Mouse (Mus musculus) heart, postnatal 0 days (tissue): Measurements from ENCODE around the gene Klk1b21. TPM values are rescaled to one million over a fixed set of nuclear protein-coding genes. Genes with fewer than 3 reads are reported as not detected.

Source experiments
- ATAC-seq: fragments of 200-750 bp; cut with Nextera tagmentation; 2 replicates; pipeline ENCODE4 v1.8.0; 2017; ENCODE audit warnings: low read depth, moderate number of reproducible peaks, moderate library complexity; ENCODE audit not compliant: insufficient read depth
- DNase-seq: peaks from one replicate; pipeline ENCODE4 v3.0.0-alpha.2; 2016; ENCODE audit warnings: low spot score
- H3K27ac ChIP-seq: fragments of 300-500 bp; sonication (generic); 2 replicates; pipeline ENCODE4 v1.5.1; 2014; ENCODE audit warnings: low read depth, mild to moderate bottlenecking
- H3K27me3 ChIP-seq: fragments of 300-500 bp; sonication (generic); 2 replicates; pipeline ENCODE4 v1.6.1; 2014; ENCODE audit warnings: low read length, mixed read lengths; ENCODE audit not compliant: control insufficient read depth, insufficient read depth
- H3K36me3 ChIP-seq: fragments of 300-500 bp; sonication (generic); replicated peaks from 2 replicates; pipeline ENCODE4 v1.6.1; 2014; ENCODE audit warnings: low read length, mixed read lengths; ENCODE audit not compliant: control insufficient read depth, insufficient read depth
- H3K4me1 ChIP-seq: fragments of 300-500 bp; sonication (generic); 2 replicates; pipeline ENCODE4 v1.6.1; 2014; ENCODE audit warnings: antibody characterized with exemption; ENCODE audit not compliant: control insufficient read depth, insufficient read depth
- H3K4me2 ChIP-seq: fragments of 300-500 bp; sonication (generic); 2 replicates; pipeline ENCODE4 v1.6.1; 2014; ENCODE audit warnings: low read depth, mild to moderate bottlenecking, low read length, moderate library complexity
- H3K4me3 ChIP-seq: fragments of 300-500 bp; sonication (generic); 2 replicates; pipeline ENCODE4 v1.5.1; 2014; ENCODE audit warnings: low read depth, low read length
- H3K9ac ChIP-seq: fragments of 300-500 bp; sonication (generic); replicated peaks from 2 replicates; pipeline ENCODE4 v1.6.1; 2014; ENCODE audit warnings: low read depth, low read length, mixed read lengths
- H3K9me3 ChIP-seq: fragments of 300-500 bp; sonication (generic); replicated peaks from 2 replicates; pipeline ENCODE4 v1.6.1; 2016; ENCODE audit warnings: low read length; ENCODE audit not compliant: control insufficient read depth
- CTCF ChIP-seq: IDR thresholded peaks from 2 replicates; pipeline ENCODE4 v1.5.1; 2016; ENCODE audit warnings: antibody characterized with exemption, control low read depth, low read depth
- EP300 ChIP-seq: IDR thresholded peaks from 2 replicates; pipeline ENCODE4 v1.6.1; 2016; ENCODE audit warnings: antibody characterized with exemption, low read depth
- WGBS: fragments of 180-500 bp; shearing (Covaris S2); extraction: QIAGEN DNeasy Blood & Tissue Kit; methylation state at CpG from one replicate; pipeline ENCODE4 v1.1.7; 2014; 5-methylcytosine and 5-hydroxymethylcytosine counted together
- polyA plus RNA-seq: library from polyadenylated mRNA; unstranded; fragments of >200 nt; fragmentation: Nextera tagmentation; extraction: Ambion mirVana; gene quantifications from 2 replicates; pipeline ENCODE4 v1.2.1, GENCODE M21; 2015
- total RNA-seq: library from RNA; depleted of rRNA; stranded (reverse); fragments of >200 nt; gene quantifications from 2 replicates; pipeline ENCODE4 v1.2.3, GENCODE M21; 2014; ENCODE audit warnings: low replicate concordance; rRNA removed

The Klk1b21 gene
- total and polyA plus RNA-seq, 2 experiments from 2014 or later, result not detected

GRCm38 (mm10) chr7:44136467-44136866, 34.3 kb downstream of the Klk1b21 start, which contains the start of gene Klk1b16:
Gene Klk1b16, plus strand, starts transcription at chr7:44136767.
- Histone ChIP-seq H3K4me3 (no peak within 1 kb of the TSS), H3K4me2 (no peak within 1 kb of the TSS), H3K9ac (no peak within 1 kb of the TSS), H3K27ac (no peak within 1 kb of the TSS), H3K4me1 (no peaks in the 10 kb centered on the region), H3K27me3 (no peaks in the 10 kb centered on the region), H3K36me3 (no peaks in the 10 kb centered on the region), H3K9me3 (no peaks in the 10 kb centered on the region)
- TF ChIP-seq CTCF (no peak), EP300 (no peak)
- DNase-seq (no peak), ATAC-seq (no peak)
- WGBS, result 77% methylated on average over 3 of the region's 3 CpGs

Other genes starting within 250 kb of the Klk1b21 start
- not detected in 2 replicates for gene Klk4, start 221.2 kb upstream of the Klk1b21 start, total RNA-seq
- not detected in 2 replicates for gene Klk4, start 221.2 kb upstream of the Klk1b21 start, polyA plus RNA-seq
- not detected in 2 replicates for gene Klk15, start 168.6 kb upstream of the Klk1b21 start, total RNA-seq
- not detected in 2 replicates for gene Klk15, start 168.6 kb upstream of the Klk1b21 start, polyA plus RNA-seq
- not detected in 2 replicates for gene Klk1b8, start 151.7 kb upstream of the Klk1b21 start, total RNA-seq
- not detected in 2 replicates for gene Klk1b8, start 151.7 kb upstream of the Klk1b21 start, polyA plus RNA-seq
- gene Klk1b1, start 135.6 kb upstream of the Klk1b21 start, total RNA-seq, result not detected in 2 replicates
- gene Klk1b1, start 135.6 kb upstream of the Klk1b21 start, polyA plus RNA-seq, result not detected in 2 replicates
- not detected in 2 replicates for gene Klk1b9, start 126.3 kb upstream of the Klk1b21 start, total RNA-seq
- not detected in 2 replicates for gene Klk1b9, start 126.3 kb upstream of the Klk1b21 start, polyA plus RNA-seq
- not detected in 2 replicates for gene Klk1b11, start 106.5 kb upstream of the Klk1b21 start, total RNA-seq
- gene Klk1b11, start 106.5 kb upstream of the Klk1b21 start, polyA plus RNA-seq, result not detected in 2 replicates
- not detected in 2 replicates for gene Klk1b26, start 90.2 kb upstream of the Klk1b21 start, total RNA-seq
- gene Klk1b26, start 90.2 kb upstream of the Klk1b21 start, polyA plus RNA-seq, result not detected in 2 replicates
- gene Klk1b27, start 50.0 kb upstream of the Klk1b21 start, total RNA-seq, result not detected in 2 replicates
- not detected in 2 replicates for gene Klk1b27, start 50.0 kb upstream of the Klk1b21 start, polyA plus RNA-seq
- gene Klk1b22, start 10.3 kb downstream of the Klk1b21 start, total RNA-seq, result not detected in 2 replicates
- gene Klk1b22, start 10.3 kb downstream of the Klk1b21 start, polyA plus RNA-seq, result not detected in 2 replicates
- gene Klk1b16, start 34.4 kb downstream of the Klk1b21 start, total RNA-seq, result not detected in 2 replicates
- gene Klk1b16, start 34.4 kb downstream of the Klk1b21 start, polyA plus RNA-seq, result not detected in 2 replicates
- not detected in 2 replicates for gene Klk1b24, start 85.9 kb downstream of the Klk1b21 start, total RNA-seq
- gene Klk1b24, start 85.9 kb downstream of the Klk1b21 start, polyA plus RNA-seq, result not detected in 2 replicates
- gene Klk1b3, start 95.9 kb downstream of the Klk1b21 start, total RNA-seq, result not detected in 2 replicates
- gene Klk1b3, start 95.9 kb downstream of the Klk1b21 start, polyA plus RNA-seq, result not detected in 2 replicates
- gene Klk1b4, start 105.1 kb downstream of the Klk1b21 start, total RNA-seq, result not detected in 2 replicates
- not detected in 2 replicates for gene Klk1b4, start 105.1 kb downstream of the Klk1b21 start, polyA plus RNA-seq
- gene Klk1b5, start 113.6 kb downstream of the Klk1b21 start, total RNA-seq, result not detected in 2 replicates
- gene Klk1b5, start 113.6 kb downstream of the Klk1b21 start, polyA plus RNA-seq, result not detected in 2 replicates
- gene Klk1, start 123.0 kb downstream of the Klk1b21 start, total RNA-seq, result not detected in 2 replicates
- gene Klk1, start 123.0 kb downstream of the Klk1b21 start, polyA plus RNA-seq, result 0.16 TPM in 1 of 2 replicates, not detected in the other
- not detected in 2 replicates for gene Gm36864, start 133.8 kb downstream of the Klk1b21 start, total RNA-seq
- gene Gm36864, start 133.8 kb downstream of the Klk1b21 start, polyA plus RNA-seq, result not detected in 2 replicates
- gene 1700028J19Rik, start 144.4 kb downstream of the Klk1b21 start, total RNA-seq, result 0.15 and 0.31 TPM in 2 replicates
- gene 1700028J19Rik, start 144.4 kb downstream of the Klk1b21 start, polyA plus RNA-seq, result 1.2 and 1.3 TPM in 2 replicates
- 127 and 130 TPM in 2 replicates for gene 2410002F23Rik, start 144.4 kb downstream of the Klk1b21 start, total RNA-seq
- gene 2410002F23Rik, start 144.4 kb downstream of the Klk1b21 start, polyA plus RNA-seq, result 38.1 and 53.1 TPM in 2 replicates
- gene Acp4, start 155.1 kb downstream of the Klk1b21 start, total RNA-seq, result not detected in 2 replicates
- gene Acp4, start 155.1 kb downstream of the Klk1b21 start, polyA plus RNA-seq, result not detected in 2 replicates
- gene Gm15517, start 159.1 kb downstream of the Klk1b21 start, total RNA-seq, result not detected in 2 replicates
- gene Gm15517, start 159.1 kb downstream of the Klk1b21 start, polyA plus RNA-seq, result not detected in 2 replicates
- 1.4 and 1.7 TPM in 2 replicates for gene Clec11a, start 204.6 kb downstream of the Klk1b21 start, total RNA-seq
- 1.00 and 1.3 TPM in 2 replicates for gene Clec11a, start 204.6 kb downstream of the Klk1b21 start, polyA plus RNA-seq
- 0.19 and 0.61 TPM in 2 replicates for gene Shank1, start 207.9 kb downstream of the Klk1b21 start, total RNA-seq
- 0.33 and 0.36 TPM in 2 replicates for gene Shank1, start 207.9 kb downstream of the Klk1b21 start, polyA plus RNA-seq